Mouse (Mus musculus): ENCODE results near the gene Mfsd14a. TPM values are rescaled to one million over a fixed set of nuclear protein-coding genes. Genes with fewer than 3 reads are reported as not detected.
"Not testable (repeated sequence)": the region's sequence is repeated elsewhere in the genome, so short reads cannot be mapped to it uniquely, and the experiment has no call there.

Gene Mfsd14a
- polyA plus RNA-seq, 1 experiment from 2014 or later = 62.6 TPM

DNA sequence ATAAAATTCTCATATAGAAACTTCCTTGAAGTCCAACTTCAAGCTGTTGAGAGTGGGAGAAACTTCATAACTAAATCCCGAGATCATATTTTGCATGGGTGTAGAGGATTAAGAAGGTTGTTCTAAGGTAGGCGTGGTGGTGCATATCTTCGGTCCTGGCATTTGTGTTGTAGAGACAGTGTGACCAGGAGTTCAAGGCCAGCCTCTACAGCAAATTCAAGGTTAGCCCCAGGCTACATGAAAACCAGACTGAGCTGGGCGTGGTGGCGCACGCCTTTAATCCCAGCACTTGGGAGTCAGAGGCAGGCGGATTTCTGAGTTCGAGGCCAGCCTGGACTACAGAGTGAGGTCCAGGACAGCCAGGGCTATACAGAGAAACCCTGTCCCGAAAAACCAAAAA is 1.8 kb upstream of the Mfsd14a start:
- H3K27ac ChIP-seq; H3K4me2 ChIP-seq; H3K36me3 ChIP-seq; H3K4me3 ChIP-seq; H3K9me3 ChIP-seq; ATAC-seq (ENCODE audit: low FRiP score); H3K9ac ChIP-seq; H3K27me3 ChIP-seq: not testable (repeated sequence)
- H3K4me1 ChIP-seq (replicated peaks) = peaks cover 19% of the 10 kb centered on the region
- WGBS = 91% methylated on average over 9 of the region's 9 CpGs

DNA sequence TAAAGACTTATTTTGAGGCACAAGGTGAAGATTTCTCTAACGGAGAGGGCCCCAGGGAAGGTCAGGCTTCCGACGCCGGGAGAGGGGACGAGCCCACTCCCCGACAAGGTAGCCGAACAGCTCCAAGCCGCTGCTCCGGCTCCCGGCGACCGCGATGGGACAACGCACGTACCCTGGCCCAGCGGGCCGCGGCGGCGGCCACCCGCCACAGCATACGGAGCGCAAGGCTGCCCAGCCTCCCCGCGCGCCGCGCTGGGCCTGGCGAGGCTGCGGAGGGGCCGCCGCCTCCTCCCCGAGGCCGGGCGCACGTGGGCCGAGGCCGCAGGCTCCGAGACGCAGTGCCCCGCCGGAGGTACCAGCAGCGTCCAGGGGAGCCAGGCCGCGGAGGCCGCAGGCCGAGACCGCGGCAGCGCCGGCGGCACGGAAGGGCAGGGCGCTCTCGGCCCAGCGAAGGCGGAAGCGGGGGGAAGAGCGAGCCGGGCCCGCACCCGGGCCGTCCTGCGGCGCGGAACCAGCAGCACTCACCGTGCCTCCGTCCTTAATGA is 535 bp downstream of the Mfsd14a start:
- Histone ChIP-seq H3K4me1 (replicated peaks) (peaks cover 40% of the 10 kb centered on the region), H3K27me3 (no peaks in the 10 kb centered on the region), H3K9me3 (no peaks in the 10 kb centered on the region), H3K27ac (peak overlapping the region; percentile 97), H3K9ac (peak overlapping the region; percentile 96), H3K4me2 (peak overlapping the region; percentile 64), H3K4me3 (peak overlapping the region; percentile 94), H3K36me3 (no peaks in the 10 kb centered on the region)
- WGBS = 0% methylated on average over 59 of the region's 68 CpGs
- peak; percentile 91 for ATAC-seq (ENCODE audit: low FRiP score)

DNA sequence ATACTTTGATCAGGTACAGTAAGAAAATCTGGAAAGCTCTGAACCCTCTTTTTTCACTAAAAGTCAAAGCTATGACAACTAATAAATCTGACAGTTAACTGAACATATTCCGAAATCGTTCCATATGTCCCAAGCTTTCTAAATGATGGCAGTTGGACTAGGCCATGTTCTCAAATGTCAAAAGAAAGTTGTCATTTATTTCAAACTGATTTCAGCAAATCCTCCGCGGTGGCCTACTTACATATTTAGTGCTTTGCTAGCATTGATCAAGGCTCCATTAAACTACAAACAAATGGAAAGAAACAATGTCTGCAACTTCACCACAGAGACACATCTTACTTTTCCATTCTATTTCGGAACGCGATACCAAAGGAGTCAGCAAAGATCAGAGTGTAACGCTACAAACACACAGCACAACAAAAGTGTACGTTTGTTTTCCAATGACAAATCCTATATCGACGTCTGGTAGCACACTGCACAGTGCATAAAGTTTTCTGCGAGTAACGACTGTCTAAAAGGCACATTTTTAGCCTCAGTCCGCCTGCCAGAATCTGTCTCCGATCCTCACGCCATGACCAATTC is 1.1 kb downstream of the Mfsd14a start:
- 8% methylated on average over 16 of the region's 16 CpGs for WGBS
- Histone ChIP-seq H3K9me3 (no peaks in the 10 kb centered on the region), H3K4me1 (replicated peaks) (peaks cover 45% of the 10 kb centered on the region), H3K27me3 (no peaks in the 10 kb centered on the region), H3K4me2 (peak overlapping the region; percentile 64), H3K9ac (peak overlapping the region; percentile 96), H3K27ac (peak overlapping the region; percentile 97), H3K36me3 (no peaks in the 10 kb centered on the region), H3K4me3 (peak overlapping the region; percentile 94)
- ATAC-seq (ENCODE audit: low FRiP score) = no peak

DNA sequence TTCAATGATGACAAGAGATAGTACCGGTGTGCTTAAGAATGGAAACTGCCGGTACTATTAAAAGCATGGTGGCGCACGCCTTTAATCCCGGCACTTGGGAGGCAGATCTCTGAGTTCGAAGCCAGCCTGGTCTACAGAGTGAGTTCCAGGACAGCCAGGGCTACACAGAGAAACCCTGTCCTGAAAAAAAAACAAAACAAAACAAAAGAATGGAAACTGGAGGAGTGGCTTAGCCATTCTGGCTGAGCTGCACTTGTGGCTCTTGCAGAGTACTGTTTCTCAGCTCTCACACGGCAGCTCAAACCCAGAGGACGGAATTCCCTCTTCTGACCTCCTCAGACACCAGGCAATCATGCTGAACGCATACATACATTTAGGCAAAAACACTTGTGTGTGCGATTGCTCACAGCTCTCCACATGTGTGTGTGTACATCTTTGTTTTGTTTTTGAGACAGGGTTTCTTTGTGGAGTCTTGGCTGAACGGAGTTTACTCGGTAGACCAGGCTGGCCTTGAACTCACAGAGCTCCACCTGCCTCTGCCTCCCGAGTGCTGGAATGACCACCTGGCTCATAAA is 2.5 kb downstream of the Mfsd14a start:
- Histone ChIP-seq H3K9me3 (no peaks in the 10 kb centered on the region), H3K4me3 (no peak overlapping the region), H3K27ac (no peak overlapping the region), H3K27me3 (no peaks in the 10 kb centered on the region), H3K4me1 (replicated peaks) (peaks cover 45% of the 10 kb centered on the region), H3K4me2 (peak overlapping the region; percentile 20; the same call in 1 of the 2 replicates), H3K36me3 (no peaks in the 10 kb centered on the region), H3K9ac (no peak overlapping the region)
- WGBS = 83% methylated on average over 13 of the region's 13 CpGs
- ATAC-seq (ENCODE audit: low FRiP score) = no peak

DNA sequence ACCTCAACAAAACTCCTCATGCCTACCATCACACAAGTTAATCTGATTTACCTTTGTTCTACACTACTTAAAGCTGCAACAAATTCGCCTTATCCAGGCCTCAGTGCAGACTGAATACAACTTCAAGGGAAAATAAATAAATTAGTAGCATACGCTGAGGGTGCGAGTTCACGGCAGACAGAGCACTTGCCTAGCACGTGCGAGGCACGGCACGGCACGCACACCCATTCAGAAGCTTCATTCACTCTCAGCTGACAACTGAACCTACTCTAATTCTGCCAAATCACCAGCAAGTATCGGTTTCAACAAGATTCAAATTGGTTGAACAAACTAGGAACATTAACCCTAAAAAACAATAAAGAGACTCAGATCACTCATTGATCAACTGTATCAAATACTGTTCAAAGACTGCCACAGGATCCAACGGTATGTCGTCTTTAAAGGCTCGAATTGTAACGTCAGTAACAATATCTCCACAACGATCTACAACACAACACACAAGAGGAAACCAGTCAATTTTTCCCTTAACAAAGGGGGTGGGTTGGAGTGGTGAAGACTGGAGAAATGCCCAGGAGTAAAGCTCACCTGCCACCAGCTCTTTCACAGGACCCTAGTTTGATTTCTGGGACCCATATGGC is 3.4 kb downstream of the Mfsd14a start:
- Histone ChIP-seq H3K36me3 (no peaks in the 10 kb centered on the region), H3K4me3 (no peak overlapping the region), H3K4me1 (replicated peaks) (peaks cover 45% of the 10 kb centered on the region), H3K9me3 (no peaks in the 10 kb centered on the region), H3K4me2 (no peak overlapping the region), H3K27me3 (no peaks in the 10 kb centered on the region), H3K27ac (no peak overlapping the region), H3K9ac (no peak overlapping the region)
- WGBS = 72% methylated on average over 15 of the region's 15 CpGs
- no peak for ATAC-seq (ENCODE audit: low FRiP score)

DNA sequence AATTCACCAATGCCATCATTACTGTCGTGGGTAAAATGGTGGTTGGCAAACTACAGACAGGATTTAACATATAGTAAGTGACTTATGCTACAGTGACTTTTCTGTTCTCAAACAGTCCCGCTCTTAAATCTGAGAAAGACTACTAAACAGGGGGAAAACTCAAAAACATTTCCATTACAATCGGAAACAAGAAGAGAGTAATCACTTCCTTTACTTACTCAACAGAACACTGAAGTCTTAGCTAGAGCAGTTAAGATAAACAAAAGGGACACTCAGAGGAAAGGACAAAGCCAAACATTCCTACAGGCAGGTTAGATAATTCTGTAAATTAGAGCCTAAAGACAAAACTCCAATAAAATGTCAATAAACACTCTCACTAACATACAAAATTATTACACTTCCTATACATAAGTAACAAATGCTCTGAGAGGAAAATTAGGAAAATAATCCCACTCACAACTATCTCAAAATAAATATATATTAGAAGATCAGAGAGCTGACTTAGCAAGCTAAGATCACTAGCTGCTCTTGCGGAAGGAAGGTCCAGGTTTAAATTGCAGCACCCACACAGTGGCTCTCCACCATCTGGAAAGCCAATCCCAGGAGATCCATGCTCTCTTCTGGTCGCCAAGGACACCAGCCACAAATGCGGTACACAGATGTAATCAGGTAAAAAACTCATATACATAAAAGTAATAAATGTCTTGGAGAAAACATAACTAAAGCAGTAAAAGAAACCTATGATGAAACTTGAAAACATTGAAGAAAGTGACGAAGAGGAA is 6.1 kb downstream of the Mfsd14a start:
- Histone ChIP-seq H3K4me2 (no peak overlapping the region), H3K4me3 (no peak overlapping the region), H3K27ac (no peak overlapping the region), H3K9ac (no peak overlapping the region), H3K27me3 (no peaks in the 10 kb centered on the region), H3K9me3 (no peaks in the 10 kb centered on the region), H3K36me3 (no peaks in the 10 kb centered on the region), H3K4me1 (replicated peaks) (peaks cover 55% of the 10 kb centered on the region)
- no peak for ATAC-seq (ENCODE audit: low FRiP score)
- 82% methylated on average over 7 of the region's 7 CpGs for WGBS

DNA sequence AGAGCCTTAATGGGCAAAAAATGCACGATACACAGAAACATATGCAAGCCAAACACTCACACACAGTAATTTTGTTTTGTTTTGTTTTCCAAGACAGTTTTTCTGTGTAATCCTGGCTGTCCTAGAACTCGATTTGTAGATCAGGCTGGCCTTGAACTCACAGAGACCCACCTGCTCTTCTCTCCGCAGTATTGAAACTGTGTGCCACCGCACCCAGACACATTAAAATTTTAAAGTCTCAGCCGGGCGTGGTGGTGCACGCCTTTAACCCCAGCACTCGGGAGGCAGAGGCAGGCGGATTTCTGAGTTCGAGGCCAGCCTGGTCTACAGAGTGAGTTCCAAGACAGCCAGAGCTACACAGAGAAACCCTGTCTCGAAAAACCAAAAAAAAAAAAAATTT is 8.4 kb downstream of the Mfsd14a start:
- not testable (repeated sequence) for ATAC-seq (ENCODE audit: low FRiP score); H3K4me2 ChIP-seq
- 96% methylated on average over 11 of the region's 11 CpGs for whole genome bisulfite sequencing

DNA sequence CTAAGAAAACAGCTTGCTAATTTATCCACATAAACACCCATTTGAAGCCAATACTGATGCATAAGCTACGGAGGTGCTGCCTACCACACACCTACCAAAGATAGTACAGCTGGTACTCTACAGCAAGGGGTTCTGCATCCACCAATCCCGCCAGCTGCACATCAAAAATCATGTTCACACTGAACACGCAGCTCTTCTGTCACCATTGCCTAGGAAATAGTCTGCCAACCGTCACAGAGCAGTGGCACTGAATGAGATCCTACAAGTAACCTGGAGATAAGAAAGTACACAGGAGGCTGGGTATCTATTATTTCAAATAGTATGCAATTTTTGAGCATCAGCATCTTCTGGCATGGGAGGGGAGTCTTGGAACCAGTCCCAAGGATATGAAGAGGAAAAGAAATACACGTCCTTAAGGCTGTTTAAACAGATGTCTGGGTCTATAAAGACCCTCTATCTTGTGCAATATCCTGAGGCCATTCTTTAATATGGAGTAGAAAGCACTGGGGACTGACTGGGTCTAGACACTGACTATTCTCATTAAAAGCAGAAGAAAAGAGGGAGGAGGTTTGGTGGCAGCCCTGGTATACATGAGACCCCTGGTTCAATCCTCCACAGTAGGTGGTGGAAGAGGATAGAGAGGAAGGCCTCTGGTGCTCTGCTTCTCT is 9.1 kb downstream of the Mfsd14a start:
- Histone ChIP-seq H3K9me3 (no peaks in the 10 kb centered on the region), H3K4me3 (no peak overlapping the region), H3K36me3 (peaks cover 12% of the 10 kb centered on the region), H3K27me3 (no peaks in the 10 kb centered on the region), H3K9ac (no peak overlapping the region), H3K4me2 (no peak overlapping the region), H3K27ac (no peak overlapping the region), H3K4me1 (replicated peaks) (peaks cover 30% of the 10 kb centered on the region)
- ATAC-seq (ENCODE audit: low FRiP score) = no peak
- 79% methylated on average over 5 of the region's 5 CpGs for WGBS

More for the DNA sequence above, 8.4 kb downstream of the Mfsd14a start:
- H3K27me3 ChIP-seq, H3K9me3 ChIP-seq, H3K27ac ChIP-seq, H3K36me3 ChIP-seq, H3K4me3 ChIP-seq, H3K9ac ChIP-seq: not testable (repeated sequence)
- peaks cover 35% of the 10 kb centered on the region for H3K4me1 ChIP-seq (replicated peaks)

DNA sequence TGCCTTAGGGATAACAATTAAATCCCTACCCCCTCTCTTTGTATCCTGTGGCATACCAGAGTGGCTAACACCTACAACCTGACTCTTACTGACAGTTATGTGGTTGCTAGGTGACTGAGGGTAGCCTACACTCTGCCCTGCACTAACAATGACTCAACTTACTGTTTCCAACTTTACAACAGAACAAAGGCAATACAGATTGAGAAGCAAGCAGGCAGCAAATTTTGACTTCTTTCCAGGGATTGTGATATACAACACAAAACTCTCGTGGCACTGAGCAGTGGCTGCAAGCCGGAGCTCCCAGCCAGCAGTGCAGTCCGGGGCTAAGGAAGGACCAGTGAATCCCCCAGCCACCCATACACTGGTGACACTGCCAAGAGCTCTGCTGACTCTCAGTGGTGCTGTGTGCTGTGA is 10.4 kb downstream of the Mfsd14a start:
- Histone ChIP-seq H3K36me3 (peaks cover 19% of the 10 kb centered on the region), H3K4me1 (replicated peaks) (peaks cover 17% of the 10 kb centered on the region), H3K4me2 (no peak overlapping the region), H3K27me3 (no peaks in the 10 kb centered on the region), H3K27ac (no peak overlapping the region), H3K9me3 (no peaks in the 10 kb centered on the region), H3K4me3 (no peak overlapping the region), H3K9ac (no peak overlapping the region)
- ATAC-seq (ENCODE audit: low FRiP score) = peak; percentile 66; the same call in 1 of the 2 replicates
- WGBS = 66% methylated on average over 3 of the region's 3 CpGs

DNA sequence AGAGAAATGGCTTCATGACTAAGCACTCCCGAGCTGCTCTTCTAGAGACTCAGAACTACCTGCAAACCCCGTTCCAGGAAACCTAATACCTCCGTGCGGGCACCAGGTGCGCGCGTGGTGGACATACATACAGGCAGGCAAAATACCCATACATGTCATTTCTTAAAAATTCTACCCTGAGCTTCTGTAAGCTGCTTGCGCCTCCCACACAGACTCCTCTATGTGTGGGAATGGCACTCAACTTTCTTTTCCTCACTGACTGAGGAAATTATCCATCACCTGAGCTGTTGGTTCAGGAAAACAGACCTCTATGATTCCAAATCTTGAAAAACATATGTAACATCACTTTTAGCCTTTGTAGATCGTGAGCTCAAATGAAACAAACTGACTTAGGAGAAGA is 11.8 kb downstream of the Mfsd14a start:
- H3K4me1 ChIP-seq (replicated peaks) = peaks cover 11% of the 10 kb centered on the region
- H3K36me3 ChIP-seq = peaks cover 31% of the 10 kb centered on the region
- no peak overlapping the region for H3K4me2 ChIP-seq
- no peak for ATAC-seq (ENCODE audit: low FRiP score)
- no peaks in the 10 kb centered on the region for H3K9me3 ChIP-seq
- no peaks in the 10 kb centered on the region for H3K27me3 ChIP-seq
- 98% methylated on average over 9 of the region's 9 CpGs for WGBS
- H3K4me3 ChIP-seq = no peak overlapping the region
- no peak overlapping the region for H3K27ac ChIP-seq
- H3K9ac ChIP-seq = no peak overlapping the region

DNA sequence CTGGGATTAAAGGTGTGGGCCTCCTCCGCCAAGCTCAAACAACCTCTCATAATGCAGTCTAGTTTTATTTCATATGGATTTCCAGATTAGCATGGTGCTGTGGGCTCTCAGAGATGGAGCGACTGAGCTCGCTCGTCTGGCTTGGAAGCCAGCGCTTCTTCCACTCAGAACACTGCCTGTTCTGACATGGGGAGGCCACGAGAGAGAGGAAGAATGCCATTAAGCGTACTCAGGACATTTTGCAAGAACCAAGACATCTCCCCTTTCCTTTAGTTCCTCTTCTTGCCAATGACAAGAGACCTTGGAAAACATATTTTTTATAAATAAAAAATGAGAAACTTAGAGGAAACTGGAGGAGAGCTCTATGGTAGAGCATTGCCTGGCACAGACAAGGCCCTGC is 13.7 kb downstream of the Mfsd14a start:
- H3K9me3 ChIP-seq = no peaks in the 10 kb centered on the region
- H3K27ac ChIP-seq = no peak overlapping the region
- ATAC-seq (ENCODE audit: low FRiP score) = no peak
- H3K27me3 ChIP-seq = no peaks in the 10 kb centered on the region
- H3K36me3 ChIP-seq = peaks cover 47% of the 10 kb centered on the region
- H3K9ac ChIP-seq = no peak overlapping the region
- H3K4me3 ChIP-seq = no peak overlapping the region
- H3K4me1 ChIP-seq (replicated peaks) = peaks cover 9% of the 10 kb centered on the region
- H3K4me2 ChIP-seq = no peak overlapping the region
- 94% methylated on average over 7 of the region's 7 CpGs for WGBS

DNA sequence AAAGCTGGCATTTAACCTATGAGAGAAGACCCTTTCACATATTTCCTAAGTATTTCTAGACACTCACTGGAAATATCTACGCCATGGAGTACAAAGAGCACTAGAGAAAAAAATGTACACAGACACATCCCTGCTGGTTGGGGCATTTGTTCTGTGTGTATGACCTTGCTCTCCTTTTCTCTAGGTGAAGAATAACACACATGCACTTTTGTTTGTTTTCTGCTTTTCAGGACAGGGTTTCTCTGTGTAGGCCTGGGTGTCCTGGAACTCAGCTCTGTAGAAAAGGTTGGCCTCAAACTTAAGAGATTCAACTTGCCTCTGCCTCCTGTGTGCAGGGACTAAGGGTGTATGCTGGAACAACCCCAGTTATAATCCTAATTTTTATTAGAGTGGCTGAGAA is 16.1 kb downstream of the Mfsd14a start:
- no peak overlapping the region for H3K9ac ChIP-seq
- no peaks in the 10 kb centered on the region for H3K4me1 ChIP-seq (replicated peaks)
- H3K27me3 ChIP-seq = no peaks in the 10 kb centered on the region
- WGBS = 90% methylated on average over 1 of the region's 1 CpGs
- no peak for ATAC-seq (ENCODE audit: low FRiP score)
- H3K4me2 ChIP-seq = no peak overlapping the region
- H3K9me3 ChIP-seq = no peaks in the 10 kb centered on the region
- no peak overlapping the region for H3K27ac ChIP-seq
- H3K4me3 ChIP-seq = no peak overlapping the region
- H3K36me3 ChIP-seq = peaks cover 67% of the 10 kb centered on the region

Measured in hindbrain, embryonic 13.5 days (tissue).